ENCODE assay signal across 8 mouse cellular contexts in genomic region chr2:35048851-35049250, GRCm38 (mm10). TPM values are rescaled to one million over a fixed set of nuclear protein-coding genes. Genes with fewer than 3 reads are reported as not detected.
DNase-seq lines count a peak whose midpoint lies in the region; ATAC-seq and TF ChIP-seq lines count a peak whose summit lies in the region.

No protein-coding gene starts in this region.

- no peak overlapping the region for H3K4me2 ChIP-seq in hindbrain, embryonic 11.5 days (replicated peaks; ENCODE audit: low read depth, low read length)
- H3K4me2 ChIP-seq in hindbrain, embryonic 12.5 days (replicated peaks): no peak overlapping the region
- no peak overlapping the region for H3K4me2 ChIP-seq in hindbrain, embryonic 16.5 days (ENCODE audit: low read length)

- no peak for ATAC-seq in hindbrain, embryonic 11.5 days (ENCODE audit: low FRiP score)
- ATAC-seq in hindbrain, embryonic 12.5 days (ENCODE audit: low FRiP score): no peak
- ATAC-seq in erythroblast, adult 5-6 weeks (replicated peaks; ENCODE audit: low FRiP score, poor library complexity, severe bottlenecking): peak; percentile 74
- peak; percentile 75 for ATAC-seq in neutrophil, adult 5-6 weeks (ENCODE audit: extremely low read depth, insufficient number of reproducible peaks, low FRiP score, poor library complexity, severe bottlenecking)
- ATAC-seq in hindbrain, embryonic 16.5 days: no peak

- no peaks in the 10 kb centered on the region for H3K79me2 ChIP-seq in MEL (ENCODE audit: control insufficient read depth, insufficient read depth, low read length, poor library complexity)

- no peak overlapping the region for H3K27ac ChIP-seq in hindbrain, embryonic 11.5 days (ENCODE audit: low read depth, low read length)
- no peak overlapping the region for H3K27ac ChIP-seq in hindbrain, embryonic 12.5 days
- H3K27ac ChIP-seq in MEL (ENCODE audit: control insufficient read depth, low read depth, low read length): no peak overlapping the region
- H3K27ac ChIP-seq in hindbrain, embryonic 16.5 days (ENCODE audit: low read depth, low read length): no peak overlapping the region

- H3K27me3 ChIP-seq in hindbrain, embryonic 11.5 days (ENCODE audit: control insufficient read depth, insufficient read depth, low read length): no peaks in the 10 kb centered on the region
- H3K27me3 ChIP-seq in hindbrain, embryonic 12.5 days: no peaks in the 10 kb centered on the region
- H3K27me3 ChIP-seq in MEL (ENCODE audit: control insufficient read depth in 1 of 2, insufficient read depth in 2 of 2, low read length in 2 of 2): peaks cover 0 to 1% of the 10 kb centered on the region in 2 experiments; a peak in 1 of 4 replicates
- H3K27me3 ChIP-seq in hindbrain, embryonic 16.5 days (replicated peaks; ENCODE audit: control insufficient read depth, insufficient read depth, low read length): no peaks in the 10 kb centered on the region

- WGBS in hindbrain, embryonic 11.5 days: 40% methylated on average over 5 of the region's 5 CpGs
- 40% methylated on average over 5 of the region's 5 CpGs for WGBS in hindbrain, embryonic 12.5 days
- WGBS in hindbrain, embryonic 16.5 days: 39% methylated on average over 5 of the region's 5 CpGs

- no peaks in the 10 kb centered on the region for H3K9me3 ChIP-seq in hindbrain, embryonic 11.5 days (ENCODE audit: control insufficient read depth, low read length)
- H3K9me3 ChIP-seq in hindbrain, embryonic 12.5 days (replicated peaks): no peaks in the 10 kb centered on the region
- no peaks in the 10 kb centered on the region for H3K9me3 ChIP-seq in MEL (replicated peaks; ENCODE audit: insufficient read depth, low read length)
- H3K9me3 ChIP-seq in hindbrain, embryonic 16.5 days (ENCODE audit: control insufficient read depth, low read length): no peaks in the 10 kb centered on the region

- H3K9ac ChIP-seq in hindbrain, embryonic 11.5 days (ENCODE audit: low read depth, low read length): no peak overlapping the region
- H3K9ac ChIP-seq in hindbrain, embryonic 12.5 days: no peak overlapping the region
- no peak overlapping the region for H3K9ac ChIP-seq in MEL (ENCODE audit: control insufficient read depth, low read depth, low read length, poor library complexity, severe bottlenecking)
- no peak overlapping the region for H3K9ac ChIP-seq in hindbrain, embryonic 16.5 days (ENCODE audit: low read depth, low read length)

- no peak for TF ChIP-seq POLR2A in MEL (IDR thresholded peaks at IDR 0.05; ENCODE audit: control insufficient read depth in 1 of 2, insufficient read depth in 1 of 2, low read depth in 1 of 2, low read length in 2 of 2, poor library complexity in 1 of 2)

- H3K4me3 ChIP-seq in hindbrain, embryonic 11.5 days (ENCODE audit: low read depth, low read length): no peak overlapping the region
- H3K4me3 ChIP-seq in hindbrain, embryonic 12.5 days: no peak overlapping the region
- H3K4me3 ChIP-seq in MEL (ENCODE audit: control insufficient read depth in 1 of 2, insufficient read depth in 1 of 2, low read depth in 2 of 2, low read length in 2 of 2): no peak overlapping the region
- no peak overlapping the region for H3K4me3 ChIP-seq in hindbrain, embryonic 16.5 days (ENCODE audit: low read length)

- no peak for TF ChIP-seq EP300 in MEL (IDR thresholded peaks at IDR 0.05; ENCODE audit: low read depth in 1 of 2, low read length in 2 of 2)

- peak; percentile 51 for DNase-seq in hindbrain, embryonic 11.5 days (ENCODE audit: low spot score)
- peak; percentile 66 for DNase-seq in B cell, adult 2 months
- DNase-seq in MEL (ENCODE audit: low read depth, low spot score): peak; percentile 71
- DNase-seq in cerebellum, adult 11 months: no peak

- H3K36me3 ChIP-seq in hindbrain, embryonic 11.5 days (ENCODE audit: control insufficient read depth, insufficient read depth, low read length): no peaks in the 10 kb centered on the region
- H3K36me3 ChIP-seq in hindbrain, embryonic 12.5 days: no peaks in the 10 kb centered on the region
- no peaks in the 10 kb centered on the region for H3K36me3 ChIP-seq in MEL (ENCODE audit: control insufficient read depth in 1 of 2, insufficient read depth in 2 of 2, low read length in 2 of 2)
- no peaks in the 10 kb centered on the region for H3K36me3 ChIP-seq in hindbrain, embryonic 16.5 days (ENCODE audit: control insufficient read depth, insufficient read depth, low read length)

- H3K4me1 ChIP-seq in hindbrain, embryonic 11.5 days (replicated peaks; ENCODE audit: control insufficient read depth, insufficient read depth, low read length): no peaks in the 10 kb centered on the region
- H3K4me1 ChIP-seq in hindbrain, embryonic 12.5 days: no peaks in the 10 kb centered on the region
- no peaks in the 10 kb centered on the region for H3K4me1 ChIP-seq in MEL (ENCODE audit: control insufficient read depth in 1 of 2, insufficient read depth in 2 of 2, low read length in 2 of 2)
- no peaks in the 10 kb centered on the region for H3K4me1 ChIP-seq in hindbrain, embryonic 16.5 days (ENCODE audit: control insufficient read depth, insufficient read depth, low read depth, low read length)

- peak; percentile 61 to 88 (median 80) for TF ChIP-seq CTCF in MEL (IDR thresholded peaks at IDR 0.05 in 2 of 3, conservative IDR thresholded peaks at IDR 0.05 in 1 of 3; ENCODE audit: control insufficient read depth in 1 of 3, insufficient read depth in 1 of 3, low read depth in 2 of 3, low read length in 3 of 3, poor library complexity in 1 of 3, severe bottlenecking in 1 of 3)

- peak; percentile 83 for TF ChIP-seq RAD21 in MEL (IDR thresholded peaks at IDR 0.05; ENCODE audit: low read depth, low read length)

TF ChIP-seq in MEL, 35 proteins besides CTCF, POLR2A, EP300 and RAD21:
- peak; percentile 41; the same call in 1 of the 2 replicates for TF ChIP-seq ZNF384 (IDR thresholded peaks at IDR 0.05; ENCODE audit: low read depth, low read length)
- no peak for TF ChIP-seq USF2 (IDR thresholded peaks at IDR 0.05; ENCODE audit: borderline replicate concordance in 1 of 2, insufficient read depth in 1 of 2, low read depth in 1 of 2, low read length in 2 of 2)
- no peak for TF ChIP-seq BHLHE40 (IDR thresholded peaks at IDR 0.05; ENCODE audit: borderline replicate concordance, low read depth, low read length)
- no peak for TF ChIP-seq USF1 (IDR thresholded peaks at IDR 0.05; ENCODE audit: low read depth, low read length)
- no peak for TF ChIP-seq SIN3A (IDR thresholded peaks at IDR 0.05; ENCODE audit: low read length)
- 0 out of 2 replicates have a peak, but pooled peaks have one; percentile 46 for TF ChIP-seq MYC (IDR thresholded peaks at IDR 0.05; ENCODE audit: low read depth, low read length)
- TF ChIP-seq POLR2AphosphoS5 (IDR thresholded peaks at IDR 0.05; ENCODE audit: borderline replicate concordance, low read depth, low read length): no peak
- TF ChIP-seq POLR2AphosphoS2 (IDR thresholded peaks at IDR 0.05; ENCODE audit: low read length): no peak
- TF ChIP-seq HCFC1 (IDR thresholded peaks at IDR 0.05; ENCODE audit: low read depth, low read length): no peak
- no peak for TF ChIP-seq MAZ (IDR thresholded peaks at IDR 0.05; ENCODE audit: low read depth, low read length)
- TF ChIP-seq TCF12 (IDR thresholded peaks at IDR 0.05; ENCODE audit: low read depth, low read length): no peak
- no peak for TF ChIP-seq MEF2A (IDR thresholded peaks at IDR 0.05; ENCODE audit: extremely low read depth, insufficient replicate concordance, low read depth, low read length, poor library complexity, severe bottlenecking)
- TF ChIP-seq ZMIZ1 (IDR thresholded peaks at IDR 0.05; ENCODE audit: low read depth, low read length): no peak
- no peak for TF ChIP-seq ETS1 (IDR thresholded peaks at IDR 0.05; ENCODE audit: low read depth, low read length)
- no peak for TF ChIP-seq RCOR1 (IDR thresholded peaks at IDR 0.05; ENCODE audit: low read depth, low read length)
- peak; percentile 68 for TF ChIP-seq ZC3H11A (IDR thresholded peaks at IDR 0.05; ENCODE audit: low read depth, low read length)
- no peak for TF ChIP-seq GATA1 (IDR thresholded peaks at IDR 0.05; ENCODE audit: low read depth, low read length)
- no peak for TF ChIP-seq TBP (IDR thresholded peaks at IDR 0.05; ENCODE audit: low read depth, low read length)
- TF ChIP-seq UBTF (IDR thresholded peaks at IDR 0.05; ENCODE audit: borderline replicate concordance, insufficient read depth, low read depth, low read length): no peak
- no peak for TF ChIP-seq MYB (IDR thresholded peaks at IDR 0.05; ENCODE audit: low read depth, low read length)
- peak; percentile 78 for TF ChIP-seq SMC3 (IDR thresholded peaks at IDR 0.05; ENCODE audit: low read depth, low read length)

RNA-seq across cellular contexts. Expression of gene Hc, which starts 12.4 kb away (rescaled TPM):
- polyA plus RNA-seq in hindbrain, embryonic 11.5 days (2014; fragmentation: Nextera tagmentation; extraction: Ambion mirVana): 0.18 and 0.60 TPM in 2 replicates
- 0.14 TPM in 1 of 2 replicates, not detected in the other for polyA plus RNA-seq in hindbrain, embryonic 12.5 days (2016; fragmentation: Nextera tagmentation; extraction: Ambion mirVana)
- not detected in 2 replicates for total RNA-seq in MEL (2012; rRNA removed)
- not detected for polyA plus RNA-seq in MEL (2012; ENCODE audit: insufficient read depth in 1 of 2, insufficient read length in 2 of 2, low read depth in 1 of 2, low replicate concordance in 2 of 2, missing spikeins in 1 of 2)
- not detected in 2 replicates for total RNA-seq in erythroblast, adult 5-6 weeks (2015; ENCODE audit: low replicate concordance)
- not detected in 2 replicates for total RNA-seq in erythroblast, adult 5-6 weeks (2017; ENCODE audit: low replicate concordance)
- not detected in 2 replicates for total RNA-seq in neutrophil, adult 5-6 weeks (2017)
- polyA plus RNA-seq in hindbrain, embryonic 16.5 days (2015; fragmentation: Nextera tagmentation; extraction: Ambion mirVana): 0.24 TPM in 2 replicates

RNA-seq across cellular contexts. Expression of gene AI182371, which starts 52.5 kb away (rescaled TPM):
- polyA plus RNA-seq in hindbrain, embryonic 11.5 days (2014; fragmentation: Nextera tagmentation; extraction: Ambion mirVana): not detected in 2 replicates
- 0.31 and 0.36 TPM in 2 replicates for polyA plus RNA-seq in hindbrain, embryonic 12.5 days (2016; fragmentation: Nextera tagmentation; extraction: Ambion mirVana)
- total RNA-seq in MEL (2012; rRNA removed): 0.12 TPM in 1 of 2 replicates, not detected in the other
- under 1 TPM in 1 of 2 experiments, not detected in 1; 0.40 TPM for polyA plus RNA-seq in MEL (2012; ENCODE audit: insufficient read depth in 1 of 2, insufficient read length in 2 of 2, low read depth in 1 of 2, low replicate concordance in 2 of 2, missing spikeins in 1 of 2)
- total RNA-seq in erythroblast, adult 5-6 weeks (2015; ENCODE audit: low replicate concordance): not detected in 2 replicates
- 1.4 and 1.7 TPM in 2 replicates for total RNA-seq in erythroblast, adult 5-6 weeks (2017; ENCODE audit: low replicate concordance)
- 1.7 and 2.7 TPM in 2 replicates for total RNA-seq in neutrophil, adult 5-6 weeks (2017)
- polyA plus RNA-seq in hindbrain, embryonic 16.5 days (2015; fragmentation: Nextera tagmentation; extraction: Ambion mirVana): 0.47 and 0.60 TPM in 2 replicates

Comparison
In these comparisons a context has a peak if more than half of its experiments do, and no peak if none do; other contexts are left out.
1. ATAC-seq: peak in erythroblast, adult 5-6 weeks (single experiment) and neutrophil, adult 5-6 weeks (single experiment); none in hindbrain, embryonic 11.5 days (single experiment), hindbrain, embryonic 12.5 days (single experiment) and hindbrain, embryonic 16.5 days (single experiment).